Comparison of ENCODE assay signal across 8 mouse cellular contexts in genomic region chr9:63726088-63727010, GRCm38 (mm10). TPM values are rescaled to one million over a fixed set of nuclear protein-coding genes. Genes with fewer than 3 reads are reported as not detected.
DNase-seq lines count a peak whose midpoint lies in the region; ATAC-seq lines count a peak whose summit lies in the region.

No protein-coding gene starts in this region.

- H3K27ac ChIP-seq in midbrain, embryonic 13.5 days: no peak overlapping the region
- H3K27ac ChIP-seq in midbrain, embryonic 14.5 days (replicated peaks; ENCODE audit: low read depth, low read length): no peak overlapping the region
- peak overlapping the region; percentile 77 for H3K27ac ChIP-seq in intestine, embryonic 14.5 days (ENCODE audit: low read depth)

- H3K9ac ChIP-seq in midbrain, embryonic 13.5 days (replicated peaks): 0 out of 2 replicates have a peak overlapping the region, but pooled peaks have one; percentile 7
- H3K9ac ChIP-seq in midbrain, embryonic 14.5 days (replicated peaks; ENCODE audit: low read length): no peak overlapping the region
- peak overlapping the region; percentile 27; the same call in 1 of the 2 replicates for H3K9ac ChIP-seq in intestine, embryonic 14.5 days (ENCODE audit: low read length)

- peaks cover 8% of the 10 kb centered on the region for H3K4me1 ChIP-seq in midbrain, embryonic 13.5 days (replicated peaks)
- H3K4me1 ChIP-seq in midbrain, embryonic 14.5 days (ENCODE audit: control insufficient read depth, insufficient read depth, low read length): 0 out of 2 replicates have a peak, but pooled peaks cover 6% of the 10 kb centered on the region
- peaks cover 26% of the 10 kb centered on the region for H3K4me1 ChIP-seq in intestine, embryonic 14.5 days (replicated peaks; ENCODE audit: control insufficient read depth, insufficient read depth, low read length)
- peaks cover 100% of the 10 kb centered on the region for H3K4me1 ChIP-seq in megakaryocyte, embryonic 14.5 days

- WGBS in midbrain, embryonic 13.5 days: 70% methylated on average over 13 of the region's 13 CpGs
- WGBS in midbrain, embryonic 14.5 days: 74% methylated on average over 13 of the region's 13 CpGs
- 38% methylated on average over 13 of the region's 13 CpGs for WGBS in intestine, embryonic 14.5 days

- ATAC-seq in midbrain, embryonic 13.5 days: no peak
- no peak for ATAC-seq in midbrain, embryonic 14.5 days (ENCODE audit: low FRiP score, low TSS enrichment)
- 0 out of 2 replicates have a peak, but pooled peaks have one; percentile 28 for ATAC-seq in erythroblast, adult 5-6 weeks (replicated peaks; ENCODE audit: low FRiP score, poor library complexity, severe bottlenecking)
- ATAC-seq in intestine, embryonic 14.5 days (replicated peaks; ENCODE audit: low FRiP score, low TSS enrichment, low read depth): peak; percentile 26; the same call in 1 of the 2 replicates

- no peaks in the 10 kb centered on the region for H3K36me3 ChIP-seq in midbrain, embryonic 13.5 days
- no peaks in the 10 kb centered on the region for H3K36me3 ChIP-seq in midbrain, embryonic 14.5 days (ENCODE audit: control insufficient read depth, insufficient read depth, low read length)
- H3K36me3 ChIP-seq in intestine, embryonic 14.5 days (ENCODE audit: control insufficient read depth, insufficient read depth, low read length): 0 out of 2 replicates have a peak, but pooled peaks cover 6% of the 10 kb centered on the region
- peaks cover 66% of the 10 kb centered on the region for H3K36me3 ChIP-seq in megakaryocyte, embryonic 14.5 days (replicated peaks; ENCODE audit: low read length)

- no peaks in the 10 kb centered on the region for H3K9me3 ChIP-seq in midbrain, embryonic 13.5 days
- no peaks in the 10 kb centered on the region for H3K9me3 ChIP-seq in midbrain, embryonic 14.5 days (ENCODE audit: control insufficient read depth, low read length)
- no peaks in the 10 kb centered on the region for H3K9me3 ChIP-seq in intestine, embryonic 14.5 days (ENCODE audit: control insufficient read depth, low read length)
- no peaks in the 10 kb centered on the region for H3K9me3 ChIP-seq in megakaryocyte, embryonic 14.5 days

- H3K4me2 ChIP-seq in midbrain, embryonic 13.5 days (replicated peaks): no peak overlapping the region
- H3K4me2 ChIP-seq in midbrain, embryonic 14.5 days (ENCODE audit: low read length): no peak overlapping the region
- peak overlapping the region; percentile 26; the same call in 1 of the 2 replicates for H3K4me2 ChIP-seq in intestine, embryonic 14.5 days (ENCODE audit: low read length)

- H3K27me3 ChIP-seq in midbrain, embryonic 13.5 days: no peaks in the 10 kb centered on the region
- H3K27me3 ChIP-seq in midbrain, embryonic 14.5 days (ENCODE audit: control insufficient read depth, insufficient read depth, low read length): no peaks in the 10 kb centered on the region
- no peaks in the 10 kb centered on the region for H3K27me3 ChIP-seq in intestine, embryonic 14.5 days (replicated peaks; ENCODE audit: control insufficient read depth, insufficient read depth, low read length)
- H3K27me3 ChIP-seq in megakaryocyte, embryonic 14.5 days (replicated peaks): no peaks in the 10 kb centered on the region

- DNase-seq in midbrain, embryonic 14.5 days: no peak
- peak; percentile 68 for DNase-seq in intestine, embryonic 14.5 days (ENCODE audit: low spot score)
- no peak for DNase-seq in thymus, postnatal 25 days
- DNase-seq in left cerebral cortex, adult 8-10 months (ENCODE audit: low spot score in 2 of 2): no peak
- no peak for DNase-seq in thymus, postnatal 0 days (ENCODE audit: low spot score)

- no peak overlapping the region for H3K4me3 ChIP-seq in midbrain, embryonic 13.5 days (replicated peaks)
- H3K4me3 ChIP-seq in midbrain, embryonic 14.5 days (replicated peaks; ENCODE audit: low read depth, low read length): no peak overlapping the region
- no peak overlapping the region for H3K4me3 ChIP-seq in intestine, embryonic 14.5 days (ENCODE audit: low read depth, low read length)
- H3K4me3 ChIP-seq in megakaryocyte, embryonic 14.5 days (replicated peaks): peak overlapping the region; percentile 83

RNA-seq across cellular contexts. Expression of gene Smad3, which starts 31.4 kb away (rescaled TPM):
- 10.1 and 11.6 TPM in 2 replicates for polyA plus RNA-seq in midbrain, embryonic 13.5 days (2015; fragmentation: Nextera tagmentation; extraction: Ambion mirVana)
- polyA plus RNA-seq in midbrain, embryonic 14.5 days (2014; fragmentation: Nextera tagmentation; extraction: Ambion mirVana): 4.9 and 7.7 TPM in 2 replicates
- total RNA-seq in erythroblast, adult 5-6 weeks (2015; ENCODE audit: low replicate concordance): 3.5 and 14.6 TPM in 2 replicates
- 2.7 and 2.8 TPM in 2 replicates for total RNA-seq in erythroblast, adult 5-6 weeks (2017; ENCODE audit: low replicate concordance)
- 12.7 and 14.3 TPM in 2 replicates for polyA plus RNA-seq in intestine, embryonic 14.5 days (2014; fragmentation: Nextera tagmentation; extraction: Ambion mirVana)
- polyA plus RNA-seq in megakaryocyte, embryonic 14.5 days (2012; ENCODE audit: insufficient read depth, low replicate concordance): 2.8 and 5.9 TPM in 2 replicates
- 10 to 100 TPM; 52.3 to 57.3 (median 56.8) TPM for total RNA-seq in left cerebral cortex, adult 8-10 months (2022)
- 18.5 and 21.1 TPM in 2 replicates for polyA plus RNA-seq in thymus, postnatal 0 days (2015; fragmentation: Nextera tagmentation; extraction: Ambion mirVana)

Comparison
In these comparisons a context has a peak if more than half of its experiments do, and no peak if none do; other contexts are left out.
1. ATAC-seq: peak in erythroblast, adult 5-6 weeks (single experiment) and intestine, embryonic 14.5 days (single experiment); none in midbrain, embryonic 13.5 days (single experiment) and midbrain, embryonic 14.5 days (single experiment).